Mouse (Mus musculus) urinary bladder, postnatal 4 days (tissue): ENCODE results near the gene Vmn1r77.
A peak's percentile ranks its signal among the peaks of the same experiment; 100 is the strongest.
"Not testable (repeated sequence)": the region's sequence is repeated elsewhere in the genome, so short reads cannot be mapped to it uniquely, and the experiment has no call there.

ENCODE experiments used
- DNase-seq, 2 experiments: peaks; one replicate each; pipeline ENCODE4 v3.0.0; 2021 to 2022; ENCODE audit warnings: low spot score in 2 of 2

Vmn1r77 gene

DNA sequence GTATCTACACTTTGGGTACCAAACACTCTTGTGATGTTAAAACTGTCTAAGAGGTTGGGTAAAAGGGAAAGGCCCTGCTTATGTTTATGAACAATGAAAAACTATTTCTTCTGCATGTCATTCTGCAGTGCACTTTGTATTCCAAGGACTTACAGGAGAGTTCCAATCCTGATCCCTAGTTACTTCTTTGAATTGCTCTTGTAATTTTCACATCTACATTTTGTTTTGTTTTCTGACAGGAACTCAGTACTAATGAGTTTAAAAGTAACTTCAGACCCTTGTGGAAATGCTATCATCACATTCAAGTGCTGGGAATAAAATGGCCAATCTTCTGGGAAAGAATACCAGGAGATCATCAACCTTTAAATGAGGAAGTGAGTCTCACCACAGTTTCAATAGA lies at the start of gene Vmn1r77:
TSS of gene Vmn1r77 (plus strand) at position 301 of the 400 bp plus-strand sequence.
- not testable (repeated sequence) for DNase-seq

DNA sequence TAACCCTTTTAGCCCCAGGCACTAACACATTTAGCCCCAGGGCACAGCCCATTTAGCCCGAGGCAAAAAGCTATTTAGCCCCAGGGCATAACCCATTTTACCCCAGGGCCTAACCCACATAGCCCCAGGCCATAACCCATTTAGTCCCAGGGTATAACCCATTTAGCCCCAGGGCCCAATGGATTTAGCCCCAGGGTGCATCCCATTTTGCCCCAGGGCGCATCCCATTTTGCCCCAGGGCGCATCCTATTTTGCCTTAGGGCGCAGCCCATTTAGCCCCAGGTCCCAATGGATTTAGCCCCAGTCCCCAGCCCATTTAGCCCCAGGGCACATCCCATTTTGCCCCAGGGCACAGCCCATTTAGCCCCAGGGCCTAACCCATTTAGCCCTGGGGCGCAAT lies 25.1 kb upstream of the Vmn1r77 start:
- DNase-seq = peak in 1 of 2 experiments; percentile 84

DNA sequence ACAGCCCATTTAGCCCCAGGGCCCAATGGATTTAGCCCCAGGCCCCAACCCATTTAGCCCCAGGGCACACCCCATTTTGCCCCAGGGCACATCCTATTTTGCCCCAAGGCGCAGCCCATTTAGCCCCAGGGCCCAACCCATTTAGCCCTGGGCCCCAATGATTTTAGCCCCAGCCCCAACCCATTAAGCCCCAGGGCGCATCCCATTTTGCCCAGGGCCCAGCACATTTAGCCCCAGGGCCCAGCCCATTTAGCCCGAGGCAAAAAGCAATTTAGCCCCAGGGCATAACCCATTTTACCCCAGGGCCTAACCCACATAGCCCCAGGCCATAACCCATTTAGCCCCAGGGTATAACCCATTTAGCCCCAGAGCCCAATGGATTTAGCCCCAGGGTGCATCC lies 24.2 kb upstream of the Vmn1r77 start:
- not testable (repeated sequence) for DNase-seq

DNA sequence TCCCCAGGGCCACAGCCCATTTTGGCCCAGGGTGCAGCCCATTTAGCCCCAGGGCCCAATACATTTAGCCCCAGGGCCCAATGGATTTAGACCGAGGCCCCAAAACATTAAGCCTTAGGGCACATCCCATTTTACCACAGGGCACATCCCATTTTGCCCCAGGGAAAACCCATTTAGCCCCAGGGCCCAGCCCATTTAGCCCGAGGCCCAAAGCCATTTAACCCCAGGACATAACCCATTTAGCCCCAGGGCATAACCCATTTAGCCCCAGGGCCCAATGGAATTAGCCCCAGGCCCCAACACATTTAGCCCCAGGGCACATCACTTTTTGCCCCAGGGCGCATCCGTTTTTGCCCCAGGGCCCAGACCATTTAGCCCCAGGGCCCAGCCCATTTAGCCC lies 23.4 kb upstream of the Vmn1r77 start:
- DNase-seq = no peak

DNA sequence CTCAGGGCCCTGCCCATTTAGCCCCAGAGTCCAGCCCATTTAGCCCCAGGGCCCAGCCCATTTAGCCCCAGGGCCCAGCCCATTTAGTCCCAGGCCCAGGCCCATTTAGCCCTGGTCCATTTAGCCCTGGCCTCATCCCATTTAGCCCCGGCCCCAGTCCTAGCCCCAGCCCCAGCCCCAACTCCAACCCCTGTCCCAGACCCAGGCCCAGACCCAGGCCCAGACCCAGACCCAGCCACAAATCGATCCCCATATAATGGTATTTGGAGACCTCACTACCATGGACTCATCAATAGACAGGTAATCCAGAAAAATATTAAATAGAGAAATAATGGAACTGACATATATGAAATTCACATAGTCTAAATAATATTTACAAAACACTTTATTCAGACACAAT lies 18.7 kb upstream of the Vmn1r77 start:
- not testable (repeated sequence) for DNase-seq

DNA sequence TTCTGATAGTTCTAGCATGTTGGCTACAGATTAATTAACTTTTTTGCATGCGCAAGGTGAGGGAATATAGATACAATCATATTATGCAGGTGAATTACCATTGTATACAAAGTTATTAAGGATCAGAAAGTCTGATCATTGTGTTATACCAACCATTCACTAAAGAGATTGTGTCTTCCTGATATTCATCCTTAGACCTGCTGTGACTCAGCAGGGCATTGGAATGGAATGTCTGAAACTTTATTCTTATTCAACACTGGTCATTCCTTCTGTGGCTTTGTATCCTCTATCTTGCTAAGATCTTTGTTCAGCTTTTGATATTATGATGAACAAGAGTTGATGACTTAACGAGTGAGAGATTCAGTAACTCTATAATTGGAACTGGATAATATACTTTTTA lies 4.1 kb downstream of the Vmn1r77 start:
- DNase-seq = no peak
